Comparison of ENCODE assay signal across 9 mouse cellular contexts in the genomic region with DNA sequence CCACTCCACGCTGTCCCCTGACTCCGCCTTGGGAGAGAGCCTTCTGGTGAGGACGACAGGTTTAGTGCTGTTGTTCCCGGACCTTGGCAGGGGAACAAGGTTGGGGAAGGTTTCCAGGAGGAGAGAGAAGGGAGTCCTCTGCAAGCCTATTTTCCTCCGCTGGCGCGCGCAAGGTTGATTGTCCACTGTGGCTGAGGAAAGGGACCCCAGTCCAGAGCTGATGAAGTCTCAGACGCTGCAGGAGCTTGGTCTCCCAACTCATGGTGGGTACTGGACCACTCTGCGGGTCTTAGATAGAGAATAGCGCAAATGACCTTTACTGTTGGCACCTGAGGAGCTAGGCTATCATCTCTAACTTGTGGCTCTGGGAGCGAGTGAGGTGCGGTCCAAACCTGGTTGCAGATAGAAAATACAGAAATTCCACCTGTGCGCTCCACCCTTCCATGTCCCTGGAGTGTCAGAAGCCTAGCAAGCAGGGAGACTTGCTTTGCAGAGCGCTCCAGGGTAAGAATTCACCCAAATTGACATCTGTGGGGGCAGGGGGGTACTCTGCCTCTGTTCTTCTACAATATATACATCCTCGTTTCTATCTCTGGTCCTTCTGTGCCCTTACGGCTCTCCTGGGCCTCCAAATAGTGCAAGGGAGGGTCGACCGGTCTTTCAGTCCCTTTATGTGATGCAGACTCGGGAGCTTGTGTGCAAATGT. TPM values are rescaled to one million over a fixed set of nuclear protein-coding genes. Genes with fewer than 3 reads are reported as not detected.
A peak's percentile ranks its signal among the peaks of the same experiment; 100 is the strongest.
DNase-seq lines count a peak whose midpoint lies in the region; ATAC-seq and TF ChIP-seq lines count a peak whose summit lies in the region.
"Had no signal": no experiment of that assay in that cellular context is flagged by ENCODE, and none has a peak within 500 bp of the region (broad histone marks: within the 10 kb centered on the region; RNA-seq: fewer than 3 reads in every experiment).

No protein-coding gene starts in this region.

- H3K9me3 ChIP-seq in embryonic facial prominence, embryonic 12.5 days = no peaks in the 10 kb centered on the region
- H3K9me3 ChIP-seq in midbrain, embryonic 10.5 days (replicated peaks) = no peaks in the 10 kb centered on the region

- H3K27ac ChIP-seq in layer of hippocampus, adult 2 months = no peak overlapping the region
- no peak overlapping the region for H3K27ac ChIP-seq in embryonic facial prominence, embryonic 12.5 days
- H3K27ac ChIP-seq in midbrain, embryonic 10.5 days (replicated peaks) = no peak overlapping the region

- no peaks in the 10 kb centered on the region for H3K36me3 ChIP-seq in embryonic facial prominence, embryonic 12.5 days
- no peaks in the 10 kb centered on the region for H3K36me3 ChIP-seq in midbrain, embryonic 10.5 days

- no peak for ATAC-seq in embryonic facial prominence, embryonic 12.5 days (ENCODE audit: insufficient number of reproducible peaks, insufficient read depth, low FRiP score, low TSS enrichment)
- no peak for ATAC-seq in erythroblast, adult 5-6 weeks (replicated peaks; ENCODE audit: low FRiP score, poor library complexity, severe bottlenecking)
- no peak for ATAC-seq in megakaryocyte-erythroid progenitor cell, adult 5-6 weeks (replicated peaks; ENCODE audit: low FRiP score, low TSS enrichment, poor library complexity, severe bottlenecking)
- ATAC-seq: Patski had no signal

- no peak overlapping the region for H3K9ac ChIP-seq in embryonic facial prominence, embryonic 12.5 days

- H3K4me3 ChIP-seq in layer of hippocampus, adult 2 months = peak overlapping the region; percentile 62; the same call in 1 of the 2 replicates
- H3K4me3 ChIP-seq in embryonic facial prominence, embryonic 12.5 days = peak overlapping the region; percentile 43
- H3K4me3 ChIP-seq in midbrain, embryonic 10.5 days = peak overlapping the region; percentile 66

- H3K4me2 ChIP-seq in embryonic facial prominence, embryonic 12.5 days (replicated peaks) = peak overlapping the region; percentile 95

- no peak for TF ChIP-seq CTCF in layer of hippocampus, adult 2 months (conservative IDR thresholded peaks at IDR 0.05)

- no peak for DNase-seq in layer of hippocampus, adult 2 months (ENCODE audit: low spot score in 2 of 2)
- no peak for DNase-seq in layer of hippocampus, adult 11-12 months (ENCODE audit: low spot score)
- peak; percentile 33 to 42 for DNase-seq in heart, postnatal 36 days
- DNase-seq in midbrain, embryonic 10.5 days (ENCODE audit: low spot score) = peak; percentile 30
- no peak for DNase-seq in c-Kit-positive CD71-positive TER-119-positive erythroid progenitor cells, embryonic 14.5 days (ENCODE audit: low spot score)

- intact Hi-C loops in heart, postnatal 36 days (cut with DNase I) = loop anchor here (5.0 to 10.0 kb wide), 5 partner anchors 133 to 655 kb away; no protein-coding TSS in a partner anchor

- peaks cover 40% of the 10 kb centered on the region for H3K27me3 ChIP-seq in embryonic facial prominence, embryonic 12.5 days
- H3K27me3 ChIP-seq in midbrain, embryonic 10.5 days (ENCODE audit: low read depth, poor library complexity, severe bottlenecking) = peaks cover 65% of the 10 kb centered on the region

- WGBS in embryonic facial prominence, embryonic 12.5 days = 26% methylated on average over 20 of the region's 20 CpGs
- 30% methylated on average over 20 of the region's 20 CpGs for WGBS in midbrain, embryonic 10.5 days

- 0 out of 2 replicates have a peak, but pooled peaks cover 7% of the 10 kb centered on the region for H3K4me1 ChIP-seq in embryonic facial prominence, embryonic 12.5 days
- H3K4me1 ChIP-seq in midbrain, embryonic 10.5 days = peaks cover 24% of the 10 kb centered on the region

RNA-seq across cellular contexts. Expression of a gene that starts 1.5 kb away (rescaled TPM):
- 1 to 10 TPM; 4.0 to 4.3 TPM for total RNA-seq in layer of hippocampus, adult 2 months (2021)
- 0.51 and 0.56 TPM in 2 replicates for polyA plus RNA-seq in embryonic facial prominence, embryonic 12.5 days (2016; fragmentation: Nextera tagmentation; extraction: Ambion mirVana)
- 10 to 100 TPM; 83.7 to 86.1 TPM for total RNA-seq in heart, postnatal 36 days (2021)
- polyA plus RNA-seq in midbrain, embryonic 10.5 days (2016; fragmentation: Nextera tagmentation; extraction: Ambion mirVana) = 0.06 and 0.29 TPM in 2 replicates
- not detected in 2 replicates for total RNA-seq in erythroblast, adult 5-6 weeks (2015; ENCODE audit: low replicate concordance)
- total RNA-seq in erythroblast, adult 5-6 weeks (2017; ENCODE audit: low replicate concordance) = not detected in 2 replicates
- total RNA-seq in megakaryocyte-erythroid progenitor cell, adult 5-6 weeks (2014; fragmentation: Nextera tagmentation) = not detected in 2 replicates
- not detected in 2 replicates for total RNA-seq in megakaryocyte-erythroid progenitor cell, adult 5-6 weeks (2017)
- polyA plus RNA-seq: Patski had no signal

Comparison
In these comparisons a context has a peak if more than half of its experiments do, and no peak if none do; other contexts are left out.
1. DNase-seq: peak in heart, postnatal 36 days (2 of 2) and midbrain, embryonic 10.5 days (single experiment); none in layer of hippocampus, adult 2 months (0 of 2), layer of hippocampus, adult 11-12 months (single experiment) and c-Kit-positive CD71-positive TER-119-positive erythroid progenitor cells, embryonic 14.5 days (single experiment).
2. RNA of a gene that starts 1.5 kb away (total RNA-seq): 83.7 to 86.1 TPM in heart, postnatal 36 days; 4.0 to 4.3 TPM in layer of hippocampus, adult 2 months, not detected in erythroblast, adult 5-6 weeks and not detected in megakaryocyte-erythroid progenitor cell, adult 5-6 weeks; every median in the first group is over 10 times any median in the second.
3. Peak in every context shown above with its lines, with median percentiles within 50 percentile points of each other: H3K4me3 ChIP-seq.